Mouse (Mus musculus) midbrain, embryonic 12.5 days (tissue): ENCODE data around the gene Cutc. TPM values are rescaled to one million over a fixed set of nuclear protein-coding genes. Genes with fewer than 3 reads are reported as not detected.

Experiments
- ATAC-seq: fragments of 200-750 bp; cut with Nextera tagmentation; 2 replicates; pipeline ENCODE4 v1.8.0; 2017; ENCODE audit warnings: low read depth, moderate TSS enrichment, moderate library complexity; ENCODE audit not compliant: low FRiP score
- H3K27ac ChIP-seq: fragments of 300-500 bp; sonication (generic); replicated peaks from 2 replicates; pipeline ENCODE4 v1.5.1; 2016; ENCODE audit warnings: mild to moderate bottlenecking
- H3K27me3 ChIP-seq: fragments of 300-500 bp; sonication (generic); 2 replicates; pipeline ENCODE4 v1.6.1; 2016; ENCODE audit warnings: mild to moderate bottlenecking
- H3K36me3 ChIP-seq: fragments of 300-500 bp; sonication (generic); 2 replicates; pipeline ENCODE4 v1.6.1; 2016
- H3K4me1 ChIP-seq: fragments of 300-500 bp; sonication (generic); 2 replicates; pipeline ENCODE4 v1.6.1; 2016
- H3K4me2 ChIP-seq: fragments of 300-500 bp; sonication (generic); replicated peaks from 2 replicates; pipeline ENCODE4 v1.6.1; 2016; ENCODE audit warnings: mild to moderate bottlenecking, moderate library complexity
- H3K4me3 ChIP-seq: fragments of 300-500 bp; sonication (generic); 2 replicates; pipeline ENCODE4 v1.5.1; 2016; ENCODE audit warnings: mild to moderate bottlenecking
- H3K9ac ChIP-seq: fragments of 300-500 bp; sonication (generic); replicated peaks from 2 replicates; pipeline ENCODE4 v1.6.1; 2016; ENCODE audit warnings: mild to moderate bottlenecking, moderate library complexity
- H3K9me3 ChIP-seq: fragments of 300-500 bp; sonication (generic); 2 replicates; pipeline ENCODE4 v1.6.1; 2016; ENCODE audit warnings: mild to moderate bottlenecking
- WGBS: fragments of 180-500 bp; shearing (Covaris S2); methylation state at CpG from one replicate; pipeline ENCODE4 v1.1.7; 2016; 5-methylcytosine and 5-hydroxymethylcytosine counted together
- polyA plus RNA-seq: library from polyadenylated mRNA; unstranded; fragments of >200 nt; fragmentation: Nextera tagmentation; extraction: Ambion mirVana; gene quantifications from 2 replicates; pipeline ENCODE4 v1.2.1, GENCODE M21; 2016

The Cutc gene
- 10.6 and 11.2 TPM in 2 replicates for polyA plus RNA-seq

- ATAC-seq, result peak; percentile 92
- Histone ChIP-seq H3K36me3 (peaks cover 27% of the 10 kb centered on the region), H3K4me2 (peak within 1 kb of the TSS; percentile 62), H3K4me1 (peaks cover 10% of the 10 kb centered on the region), H3K9ac (peak within 1 kb of the TSS; percentile 74), H3K4me3 (peak within 1 kb of the TSS; percentile 70), H3K27me3 (no peaks in the 10 kb centered on the region), H3K9me3 (no peaks in the 10 kb centered on the region), H3K27ac (peak within 1 kb of the TSS; percentile 95)
- under 1% methylated on average over 62 of the region's 62 CpGs for WGBS
Measured at GRCm38 (mm10) chr19:43752489-43753225, at the start of gene Cutc, which contains the start of gene Cox15. TSS of gene Cutc (plus strand) at chr19:43752996. TSS of gene Cox15 (minus strand) at chr19:43753000.

GRCm38 (mm10) chr19:43704211-43704610 is 48.6 kb upstream of the Cutc start:
- Histone ChIP-seq H3K27me3 (no peaks in the 10 kb centered on the region), H3K36me3 (peaks cover 70% of the 10 kb centered on the region), H3K27ac (no peak overlapping the region), H3K4me1 (no peaks in the 10 kb centered on the region), H3K9me3 (no peaks in the 10 kb centered on the region), H3K9ac (no peak overlapping the region), H3K4me2 (no peak overlapping the region), H3K4me3 (no peak overlapping the region)
- WGBS, result 90% methylated on average over 11 of the region's 11 CpGs
- ATAC-seq, result no peak

- no peak for ATAC-seq
- 92% methylated on average over 17 of the region's 17 CpGs for WGBS
- Histone ChIP-seq H3K4me1 (no peaks in the 10 kb centered on the region), H3K27ac (no peak overlapping the region), H3K4me2 (no peak overlapping the region), H3K4me3 (no peak overlapping the region), H3K27me3 (no peaks in the 10 kb centered on the region), H3K9ac (no peak overlapping the region), H3K36me3 (peaks cover 67% of the 10 kb centered on the region), H3K9me3 (no peaks in the 10 kb centered on the region)
Measured at GRCm38 (mm10) chr19:43704787-43705497, 47.9 kb upstream of the Cutc start.

GRCm38 (mm10) chr19:43708206-43708605 is 44.6 kb upstream of the Cutc start:
- H3K9ac ChIP-seq, result no peak overlapping the region
- no peak overlapping the region for H3K4me3 ChIP-seq
- H3K27me3 ChIP-seq, result no peaks in the 10 kb centered on the region
- H3K27ac ChIP-seq, result no peak overlapping the region
- H3K9me3 ChIP-seq, result no peaks in the 10 kb centered on the region
- H3K4me1 ChIP-seq, result no peaks in the 10 kb centered on the region
- no peak overlapping the region for H3K4me2 ChIP-seq
- H3K36me3 ChIP-seq, result peaks cover 56% of the 10 kb centered on the region
- no peak for ATAC-seq
- 89% methylated on average over 7 of the region's 7 CpGs for WGBS

- H3K9me3 ChIP-seq, result no peaks in the 10 kb centered on the region
Measured at GRCm38 (mm10) chr19:43709317-43709716, 43.5 kb upstream of the Cutc start.

GRCm38 (mm10) chr19:43711159-43711916 is 41.5 kb upstream of the Cutc start:
- Histone ChIP-seq H3K36me3 (peaks cover 38% of the 10 kb centered on the region), H3K4me1 (no peaks in the 10 kb centered on the region), H3K27ac (no peak overlapping the region), H3K4me2 (no peak overlapping the region), H3K9me3 (no peaks in the 10 kb centered on the region), H3K27me3 (no peaks in the 10 kb centered on the region), H3K9ac (no peak overlapping the region), H3K4me3 (no peak overlapping the region)
- no peak for ATAC-seq
- 64% methylated on average over 22 of the region's 22 CpGs for WGBS

More at GRCm38 (mm10) chr19:43709317-43709716, 43.5 kb upstream of the Cutc start:
- Histone ChIP-seq H3K4me1 (no peaks in the 10 kb centered on the region), H3K27me3 (no peaks in the 10 kb centered on the region), H3K4me3 (no peak overlapping the region), H3K36me3 (peaks cover 51% of the 10 kb centered on the region), H3K27ac (no peak overlapping the region), H3K4me2 (no peak overlapping the region), H3K9ac (no peak overlapping the region)
- no peak for ATAC-seq
- WGBS, result 79% methylated on average over 8 of the region's 8 CpGs

GRCm38 (mm10) chr19:43711971-43712370 is 40.8 kb upstream of the Cutc start:
- no peak for ATAC-seq
- H3K27ac ChIP-seq, result no peak overlapping the region
- H3K27me3 ChIP-seq, result no peaks in the 10 kb centered on the region
- H3K9me3 ChIP-seq, result no peaks in the 10 kb centered on the region
- H3K4me1 ChIP-seq, result no peaks in the 10 kb centered on the region
- no peak overlapping the region for H3K9ac ChIP-seq
- 82% methylated on average over 5 of the region's 5 CpGs for WGBS
- H3K4me3 ChIP-seq, result no peak overlapping the region
- H3K4me2 ChIP-seq, result no peak overlapping the region
- peaks cover 32% of the 10 kb centered on the region for H3K36me3 ChIP-seq

GRCm38 (mm10) chr19:43720061-43720460 is 32.7 kb upstream of the Cutc start:
- Histone ChIP-seq H3K4me2 (no peak overlapping the region), H3K36me3 (peaks cover 47% of the 10 kb centered on the region), H3K4me3 (no peak overlapping the region), H3K9ac (no peak overlapping the region), H3K27me3 (no peaks in the 10 kb centered on the region), H3K9me3 (no peaks in the 10 kb centered on the region), H3K4me1 (no peaks in the 10 kb centered on the region), H3K27ac (no peak overlapping the region)
- ATAC-seq, result no peak
- 94% methylated on average over 11 of the region's 11 CpGs for WGBS

GRCm38 (mm10) chr19:43722891-43723290 is 29.9 kb upstream of the Cutc start:
- Histone ChIP-seq H3K27ac (no peak overlapping the region), H3K9me3 (no peaks in the 10 kb centered on the region), H3K4me1 (no peaks in the 10 kb centered on the region), H3K36me3 (peaks cover 60% of the 10 kb centered on the region), H3K4me2 (no peak overlapping the region), H3K4me3 (no peak overlapping the region), H3K9ac (no peak overlapping the region), H3K27me3 (no peaks in the 10 kb centered on the region)
- ATAC-seq, result no peak
- WGBS, result 77% methylated on average over 8 of the region's 8 CpGs

- Histone ChIP-seq H3K4me3 (no peak overlapping the region), H3K36me3 (peaks cover 61% of the 10 kb centered on the region), H3K4me1 (no peaks in the 10 kb centered on the region), H3K27ac (no peak overlapping the region), H3K9ac (no peak overlapping the region), H3K9me3 (no peaks in the 10 kb centered on the region), H3K27me3 (no peaks in the 10 kb centered on the region), H3K4me2 (no peak overlapping the region)
- no peak for ATAC-seq
- WGBS, result 85% methylated on average over 10 of the region's 10 CpGs
Measured at GRCm38 (mm10) chr19:43723501-43723900, 29.3 kb upstream of the Cutc start.

GRCm38 (mm10) chr19:43724194-43724593 is 28.6 kb upstream of the Cutc start:
- 92% methylated on average over 20 of the region's 20 CpGs for WGBS

GRCm38 (mm10) chr19:43724821-43725220 is 28.0 kb upstream of the Cutc start:
- Histone ChIP-seq H3K9me3 (no peaks in the 10 kb centered on the region), H3K27ac (no peak overlapping the region), H3K4me3 (no peak overlapping the region), H3K4me2 (no peak overlapping the region), H3K4me1 (no peaks in the 10 kb centered on the region), H3K27me3 (no peaks in the 10 kb centered on the region), H3K36me3 (peaks cover 60% of the 10 kb centered on the region), H3K9ac (no peak overlapping the region)
- no peak for ATAC-seq
- WGBS, result 89% methylated on average over 7 of the region's 7 CpGs

More at GRCm38 (mm10) chr19:43724194-43724593, 28.6 kb upstream of the Cutc start:
- Histone ChIP-seq H3K4me2 (no peak overlapping the region), H3K27me3 (no peaks in the 10 kb centered on the region), H3K4me3 (no peak overlapping the region), H3K9ac (no peak overlapping the region), H3K36me3 (peaks cover 65% of the 10 kb centered on the region), H3K27ac (no peak overlapping the region), H3K9me3 (no peaks in the 10 kb centered on the region), H3K4me1 (no peaks in the 10 kb centered on the region)
- ATAC-seq, result no peak
